Mouse (Mus musculus): ENCODE data around the gene Tcea2.

GRCm38 (mm10) chr2:181695776-181696175, 15.7 kb downstream of the Tcea2 start:
- TF ChIP-seq CTCF (IDR thresholded peaks at IDR 0.05; ENCODE audit: low read depth) (no peak), EP300 (IDR thresholded peaks at IDR 0.05; ENCODE audit: low read depth) (no peak)
